Comparison of ENCODE assay signal across 8 mouse cellular contexts in the genomic region with DNA sequence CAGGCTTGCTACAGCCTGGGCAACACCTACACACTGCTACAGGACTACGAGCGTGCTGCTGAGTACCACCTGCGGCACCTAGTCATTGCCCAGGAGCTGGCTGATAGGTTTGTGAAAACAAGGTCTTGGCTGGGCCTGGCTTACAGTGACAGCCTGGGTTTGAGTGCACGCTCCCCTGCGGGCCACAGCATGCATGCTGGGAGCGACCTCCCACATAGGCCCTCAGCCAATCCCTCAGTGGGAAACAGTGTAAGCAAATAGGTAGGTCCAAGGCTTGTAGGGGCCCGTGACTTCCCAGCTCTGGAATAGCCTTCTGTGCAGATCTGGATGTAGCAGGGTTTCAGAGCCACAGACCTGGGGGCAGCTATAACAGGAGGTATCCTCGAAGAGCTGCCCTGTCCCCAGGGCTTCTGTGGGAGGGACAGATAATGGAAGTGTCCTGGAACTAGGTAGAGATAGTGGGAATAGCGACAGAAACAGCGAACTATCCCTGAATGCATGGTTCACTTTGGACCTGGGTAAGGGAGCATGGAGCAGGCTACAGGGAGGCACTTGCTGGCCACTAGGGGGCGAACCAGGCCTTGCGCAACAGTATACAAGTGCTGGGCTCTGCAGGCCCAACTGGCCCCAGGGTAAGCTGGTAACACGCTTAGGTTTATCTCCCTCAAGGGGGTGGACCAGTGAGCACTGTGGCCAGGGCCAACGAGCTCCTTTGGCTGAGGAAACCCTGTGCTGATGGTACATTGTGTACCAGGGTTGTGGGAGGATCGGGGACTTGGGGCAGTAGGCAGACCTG. TPM values are rescaled to one million over a fixed set of nuclear protein-coding genes. Genes with fewer than 3 reads are reported as not detected.
DNase-seq lines count a peak whose midpoint lies in the region; ATAC-seq and TF ChIP-seq lines count a peak whose summit lies in the region.

No protein-coding gene starts in this region.

- WGBS in cerebellum, adult 2 months = 29% methylated on average over 15 of the region's 15 CpGs
- WGBS in intestine, embryonic 14.5 days = 66% methylated on average over 15 of the region's 15 CpGs
- 66% methylated on average over 15 of the region's 15 CpGs for WGBS in lung, embryonic 14.5 days
- WGBS in olfactory bulb, adult 2 months = 44% methylated on average over 15 of the region's 15 CpGs

- no peak for TF ChIP-seq POLR2A in CH12.LX (IDR thresholded peaks at IDR 0.05; ENCODE audit: low read depth, low read length)
- TF ChIP-seq POLR2A in cerebellum, adult 2 months (IDR thresholded peaks at IDR 0.05; ENCODE audit: borderline replicate concordance, insufficient read depth, low read length) = no peak
- TF ChIP-seq POLR2A in olfactory bulb, adult 2 months (IDR thresholded peaks at IDR 0.05; ENCODE audit: insufficient read depth, low read depth, low read length) = no peak

- peak; percentile 86 for TF ChIP-seq RAD21 in CH12.LX (IDR thresholded peaks at IDR 0.05; ENCODE audit: low read depth, low read length)

- no peak overlapping the region for H3K4me3 ChIP-seq in CH12.LX (replicated peaks in 1 of 3; ENCODE audit: low read depth in 2 of 3, low read length in 2 of 3, poor library complexity in 1 of 3)
- H3K4me3 ChIP-seq in cerebellum, adult 2 months (replicated peaks; ENCODE audit: insufficient read depth, low read depth, low read length) = no peak overlapping the region
- H3K4me3 ChIP-seq in intestine, embryonic 14.5 days (ENCODE audit: low read depth, low read length) = no peak overlapping the region
- H3K4me3 ChIP-seq in lung, embryonic 14.5 days (ENCODE audit: low read depth, low read length) = no peak overlapping the region
- H3K4me3 ChIP-seq in olfactory bulb, adult 2 months (ENCODE audit: insufficient read depth, low read depth, low read length) = no peak overlapping the region

- peaks cover 0 to 2% of the 10 kb centered on the region in 2 experiments for H3K36me3 ChIP-seq in CH12.LX (replicated peaks in 1 of 2; ENCODE audit: control insufficient read depth in 1 of 2, insufficient read depth in 1 of 2, low read length in 1 of 2)
- peaks cover 79% of the 10 kb centered on the region for H3K36me3 ChIP-seq in intestine, embryonic 14.5 days (ENCODE audit: control insufficient read depth, insufficient read depth, low read length)
- peaks cover 85% of the 10 kb centered on the region for H3K36me3 ChIP-seq in lung, embryonic 14.5 days (ENCODE audit: insufficient read depth)

- no peak overlapping the region for H3K27ac ChIP-seq in CH12.LX (ENCODE audit: insufficient read depth, low read depth)
- no peak overlapping the region for H3K27ac ChIP-seq in cerebellum, adult 2 months (ENCODE audit: insufficient read depth, low read length)
- no peak overlapping the region for H3K27ac ChIP-seq in intestine, embryonic 14.5 days (ENCODE audit: low read depth)
- no peak overlapping the region for H3K27ac ChIP-seq in lung, embryonic 14.5 days (ENCODE audit: low read depth)
- H3K27ac ChIP-seq in olfactory bulb, adult 2 months (ENCODE audit: insufficient read depth, low read depth, low read length) = no peak overlapping the region

- dilution Hi-C loops in CH12.LX (cut with MboI; ENCODE audit: extremely low pct_ligation_motif_present, extremely low pct_unique_long_range_greater_than_20kb, low sequenced_read_pairs) = no loop called here

- peaks cover 3 to 40% of the 10 kb centered on the region in 2 experiments for H3K4me1 ChIP-seq in CH12.LX (ENCODE audit: control insufficient read depth in 1 of 2, insufficient read depth in 2 of 2)
- peaks cover 37% of the 10 kb centered on the region for H3K4me1 ChIP-seq in cerebellum, adult 2 months (ENCODE audit: control insufficient read depth, insufficient read depth, low read length)
- H3K4me1 ChIP-seq in intestine, embryonic 14.5 days (replicated peaks; ENCODE audit: control insufficient read depth, insufficient read depth, low read length) = no peaks in the 10 kb centered on the region
- no peaks in the 10 kb centered on the region for H3K4me1 ChIP-seq in lung, embryonic 14.5 days (ENCODE audit: insufficient read depth)
- peaks cover 34% of the 10 kb centered on the region for H3K4me1 ChIP-seq in olfactory bulb, adult 2 months (ENCODE audit: control insufficient read depth, insufficient read depth, low read length)

- peak; percentile 61; the same call in 1 of the 2 replicates for ATAC-seq in intestine, embryonic 14.5 days (replicated peaks; ENCODE audit: low FRiP score, low TSS enrichment, low read depth)
- ATAC-seq in lung, embryonic 14.5 days (ENCODE audit: insufficient read depth) = peak; percentile 82

- in situ Hi-C loops in CH12.LX (cut with MboI; ENCODE audit: low pct_ligation_motif_present, low pct_unique_long_range_greater_than_20kb, low sequenced_read_pairs) = loop anchor here (5.0 kb wide), 1 partner anchor 237 kb away; no protein-coding TSS in a partner anchor

- DNase-seq in 3134 (ENCODE audit: extremely low read depth, insufficient read length, low spot score) = peak; percentile 43
- DNase-seq in CH12.LX (ENCODE audit: extremely low read depth) = peak; percentile 82
- peak; percentile 62 to 66 for DNase-seq in cerebellum, adult 2 months
- peak; percentile 63 for DNase-seq in forelimb bud, embryonic 11.5 days (ENCODE audit: low read depth, low spot score)
- peak; percentile 78 for DNase-seq in intestine, embryonic 14.5 days (ENCODE audit: low spot score)
- DNase-seq in lung, embryonic 14.5 days = peak; percentile 85
- no peak for DNase-seq in ovary, adult 18-20 months (ENCODE audit: low spot score)

- no peak overlapping the region for H3K4me2 ChIP-seq in CH12.LX (ENCODE audit: insufficient read depth, low read depth, poor library complexity, severe bottlenecking)
- no peak overlapping the region for H3K4me2 ChIP-seq in intestine, embryonic 14.5 days (ENCODE audit: low read length)
- no peak overlapping the region for H3K4me2 ChIP-seq in lung, embryonic 14.5 days

- H3K9ac ChIP-seq in CH12.LX (ENCODE audit: insufficient read depth, low read depth) = no peak overlapping the region
- no peak overlapping the region for H3K9ac ChIP-seq in intestine, embryonic 14.5 days (ENCODE audit: low read length)
- no peak overlapping the region for H3K9ac ChIP-seq in lung, embryonic 14.5 days

- no peak for TF ChIP-seq EP300 in CH12.LX (IDR thresholded peaks at IDR 0.05; ENCODE audit: low read length)

- no peaks in the 10 kb centered on the region for H3K9me3 ChIP-seq in CH12.LX (replicated peaks; ENCODE audit: low read length)
- no peaks in the 10 kb centered on the region for H3K9me3 ChIP-seq in intestine, embryonic 14.5 days (ENCODE audit: control insufficient read depth, low read length)
- H3K9me3 ChIP-seq in lung, embryonic 14.5 days (ENCODE audit: low read depth, low read length) = no peaks in the 10 kb centered on the region

- TF ChIP-seq CTCF in CH12.LX (conservative IDR thresholded peaks at IDR 0.05 in 1 of 2, IDR thresholded peaks at IDR 0.05 in 1 of 2; ENCODE audit: low read depth in 2 of 2, low read length in 2 of 2) = peak; percentile 91 to 92
- TF ChIP-seq CTCF in cerebellum, adult 2 months (IDR thresholded peaks at IDR 0.05; ENCODE audit: borderline replicate concordance, insufficient read depth, low read depth, low read length) = peak; percentile 91
- peak; percentile 97 for TF ChIP-seq CTCF in lung, embryonic 14.5 days (IDR thresholded peaks at IDR 0.05; ENCODE audit: low read depth)
- peak; percentile 71 for TF ChIP-seq CTCF in olfactory bulb, adult 2 months (IDR thresholded peaks at IDR 0.05; ENCODE audit: insufficient read depth, low read depth, low read length)

- H3K79me2 ChIP-seq in CH12.LX (replicated peaks; ENCODE audit: control insufficient read depth, extremely low read depth, insufficient read depth, poor library complexity, severe bottlenecking) = no peaks in the 10 kb centered on the region

- peaks cover 15% of the 10 kb centered on the region for H3K27me3 ChIP-seq in CH12.LX (replicated peaks)
- no peaks in the 10 kb centered on the region for H3K27me3 ChIP-seq in cerebellum, adult 2 months (ENCODE audit: control insufficient read depth, insufficient read depth, low read length)
- no peaks in the 10 kb centered on the region for H3K27me3 ChIP-seq in intestine, embryonic 14.5 days (replicated peaks; ENCODE audit: control insufficient read depth, insufficient read depth, low read length)
- no peaks in the 10 kb centered on the region for H3K27me3 ChIP-seq in lung, embryonic 14.5 days (ENCODE audit: insufficient read depth, low read length)

RNA-seq across cellular contexts. Expression of gene Gpsm1, which starts 10.3 kb away (rescaled TPM):
- total RNA-seq in CH12.LX (2012; rRNA removed) (5.4 and 8.1 TPM in 2 replicates), CH12.LX (2014; rRNA removed) (2.2 and 3.2 TPM in 2 replicates)
- polyA plus RNA-seq in CH12.LX (2012; ENCODE audit: insufficient read length, low read depth) = 3.0 and 3.6 TPM in 2 replicates
- 126 and 137 TPM in 2 replicates for polyA plus RNA-seq in cerebellum, adult 2 months (2012; rRNA removed)
- 23.4 and 26.7 TPM in 2 replicates for polyA plus RNA-seq in intestine, embryonic 14.5 days (2014; fragmentation: Nextera tagmentation; extraction: Ambion mirVana)
- 37.9 and 40.5 TPM in 2 replicates for polyA plus RNA-seq in lung, embryonic 14.5 days (2014; fragmentation: Nextera tagmentation; extraction: Ambion mirVana)
- 357 TPM in 1 of 2 replicates, not detected in the other for polyA plus RNA-seq in olfactory bulb, adult 2 months (2012; ENCODE audit: insufficient read depth, insufficient read length, low replicate concordance, missing spikeins)

RNA-seq across cellular contexts. Expression of gene Dnlz, which starts 26.3 kb away (rescaled TPM):
- total RNA-seq in CH12.LX (2012; rRNA removed) (17.1 and 20.3 TPM in 2 replicates), CH12.LX (2014; rRNA removed) (15.1 TPM in 2 replicates)
- 16.5 and 17.8 TPM in 2 replicates for polyA plus RNA-seq in CH12.LX (2012; ENCODE audit: insufficient read length, low read depth)
- 32.6 and 34.9 TPM in 2 replicates for polyA plus RNA-seq in cerebellum, adult 2 months (2012; rRNA removed)
- polyA plus RNA-seq in intestine, embryonic 14.5 days (2014; fragmentation: Nextera tagmentation; extraction: Ambion mirVana) = 25.4 and 29.2 TPM in 2 replicates
- polyA plus RNA-seq in lung, embryonic 14.5 days (2014; fragmentation: Nextera tagmentation; extraction: Ambion mirVana) = 29.1 and 32.1 TPM in 2 replicates
- not detected in 2 replicates for polyA plus RNA-seq in olfactory bulb, adult 2 months (2012; ENCODE audit: insufficient read depth, insufficient read length, low replicate concordance, missing spikeins)

RNA-seq across cellular contexts. Expression of gene Ccdc187, which starts 31.2 kb away (rescaled TPM):
- not detected in 2 replicates for total RNA-seq in CH12.LX (2012; rRNA removed)
- not detected in 2 replicates for total RNA-seq in CH12.LX (2014; rRNA removed)
- polyA plus RNA-seq in CH12.LX (2012; ENCODE audit: insufficient read length, low read depth) = not detected in 2 replicates
- 2.7 and 3.0 TPM in 2 replicates for polyA plus RNA-seq in cerebellum, adult 2 months (2012; rRNA removed)
- 0.50 and 0.51 TPM in 2 replicates for polyA plus RNA-seq in intestine, embryonic 14.5 days (2014; fragmentation: Nextera tagmentation; extraction: Ambion mirVana)
- 0.28 and 0.36 TPM in 2 replicates for polyA plus RNA-seq in lung, embryonic 14.5 days (2014; fragmentation: Nextera tagmentation; extraction: Ambion mirVana)
- polyA plus RNA-seq in olfactory bulb, adult 2 months (2012; ENCODE audit: insufficient read depth, insufficient read length, low replicate concordance, missing spikeins) = not detected in 2 replicates

RNA-seq across cellular contexts. Expression of gene Card9, which starts 35.1 kb away (rescaled TPM):
- total RNA-seq in CH12.LX (2012; rRNA removed) (0.42 and 0.59 TPM in 2 replicates), CH12.LX (2014; rRNA removed) (0.15 and 0.32 TPM in 2 replicates)
- 0.38 and 0.44 TPM in 2 replicates for polyA plus RNA-seq in CH12.LX (2012; ENCODE audit: insufficient read length, low read depth)
- 5.7 and 6.2 TPM in 2 replicates for polyA plus RNA-seq in cerebellum, adult 2 months (2012; rRNA removed)
- 1.0 and 1.1 TPM in 2 replicates for polyA plus RNA-seq in intestine, embryonic 14.5 days (2014; fragmentation: Nextera tagmentation; extraction: Ambion mirVana)
- 2.4 and 2.8 TPM in 2 replicates for polyA plus RNA-seq in lung, embryonic 14.5 days (2014; fragmentation: Nextera tagmentation; extraction: Ambion mirVana)
- not detected in 2 replicates for polyA plus RNA-seq in olfactory bulb, adult 2 months (2012; ENCODE audit: insufficient read depth, insufficient read length, low replicate concordance, missing spikeins)

RNA-seq across cellular contexts. Expression of gene Snapc4, which starts 54.9 kb away (rescaled TPM):
- 42.7 and 53.3 TPM in 2 replicates for total RNA-seq in CH12.LX (2012; rRNA removed)
- total RNA-seq in CH12.LX (2014; rRNA removed) = 15.3 and 18.0 TPM in 2 replicates
- 47.1 and 48.0 TPM in 2 replicates for polyA plus RNA-seq in CH12.LX (2012; ENCODE audit: insufficient read length, low read depth)
- polyA plus RNA-seq in cerebellum, adult 2 months (2012; rRNA removed) = 59.2 and 63.9 TPM in 2 replicates
- 30.4 and 31.1 TPM in 2 replicates for polyA plus RNA-seq in intestine, embryonic 14.5 days (2014; fragmentation: Nextera tagmentation; extraction: Ambion mirVana)
- polyA plus RNA-seq in lung, embryonic 14.5 days (2014; fragmentation: Nextera tagmentation; extraction: Ambion mirVana) = 28.1 and 32.8 TPM in 2 replicates
- polyA plus RNA-seq in olfactory bulb, adult 2 months (2012; ENCODE audit: insufficient read depth, insufficient read length, low replicate concordance, missing spikeins) = not detected in 2 replicates

Comparison
In these comparisons a context has a peak if more than half of its experiments do, and no peak if none do; other contexts are left out.
1. RNA of gene Dnlz, which starts 26.3 kb away (polyA plus RNA-seq): 32.6 to 34.9 TPM in cerebellum, adult 2 months, 29.1 to 32.1 TPM in lung, embryonic 14.5 days, 25.4 to 29.2 TPM in intestine, embryonic 14.5 days and 16.5 to 17.8 TPM in CH12.LX; not detected in olfactory bulb, adult 2 months; every median in the first group is over 10 times any median in the second.
2. Peak in every context shown above with its lines, with median percentiles within 50 percentile points of each other: CTCF ChIP-seq.